Mouse (Mus musculus): Measurements from ENCODE around the gene Hes2.

Gene Hes2

GRCm38 (mm10) chr4:152160748-152161147 is 2.1 kb downstream of the Hes2 start:
- no peak for DNase-seq (ENCODE audit: low spot score)

DNA sequence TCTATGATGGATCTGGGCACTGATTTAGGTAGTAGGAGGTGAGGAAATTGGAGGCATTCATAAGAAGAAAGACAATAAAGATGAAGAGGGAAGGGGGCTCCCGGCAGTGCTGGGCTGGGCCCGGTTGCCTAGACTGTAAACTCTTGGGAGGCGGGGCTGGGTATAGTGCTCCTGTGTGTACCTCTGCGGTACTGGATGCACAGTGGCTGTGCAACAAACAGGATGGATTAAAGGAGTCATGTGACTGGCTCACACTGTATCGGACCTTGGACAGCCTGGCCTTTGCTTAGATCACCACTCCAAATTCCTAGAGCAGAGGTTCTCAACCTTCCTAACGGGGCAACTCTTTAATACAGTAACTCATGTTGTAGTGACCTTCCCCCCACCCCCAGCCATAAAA is 2.9 kb downstream of the Hes2 start:
- DNase-seq (ENCODE audit: low spot score) = no peak

- no peak for DNase-seq (ENCODE audit: low spot score)
Measured at GRCm38 (mm10) chr4:152162748-152163147, 4.1 kb downstream of the Hes2 start.

DNA sequence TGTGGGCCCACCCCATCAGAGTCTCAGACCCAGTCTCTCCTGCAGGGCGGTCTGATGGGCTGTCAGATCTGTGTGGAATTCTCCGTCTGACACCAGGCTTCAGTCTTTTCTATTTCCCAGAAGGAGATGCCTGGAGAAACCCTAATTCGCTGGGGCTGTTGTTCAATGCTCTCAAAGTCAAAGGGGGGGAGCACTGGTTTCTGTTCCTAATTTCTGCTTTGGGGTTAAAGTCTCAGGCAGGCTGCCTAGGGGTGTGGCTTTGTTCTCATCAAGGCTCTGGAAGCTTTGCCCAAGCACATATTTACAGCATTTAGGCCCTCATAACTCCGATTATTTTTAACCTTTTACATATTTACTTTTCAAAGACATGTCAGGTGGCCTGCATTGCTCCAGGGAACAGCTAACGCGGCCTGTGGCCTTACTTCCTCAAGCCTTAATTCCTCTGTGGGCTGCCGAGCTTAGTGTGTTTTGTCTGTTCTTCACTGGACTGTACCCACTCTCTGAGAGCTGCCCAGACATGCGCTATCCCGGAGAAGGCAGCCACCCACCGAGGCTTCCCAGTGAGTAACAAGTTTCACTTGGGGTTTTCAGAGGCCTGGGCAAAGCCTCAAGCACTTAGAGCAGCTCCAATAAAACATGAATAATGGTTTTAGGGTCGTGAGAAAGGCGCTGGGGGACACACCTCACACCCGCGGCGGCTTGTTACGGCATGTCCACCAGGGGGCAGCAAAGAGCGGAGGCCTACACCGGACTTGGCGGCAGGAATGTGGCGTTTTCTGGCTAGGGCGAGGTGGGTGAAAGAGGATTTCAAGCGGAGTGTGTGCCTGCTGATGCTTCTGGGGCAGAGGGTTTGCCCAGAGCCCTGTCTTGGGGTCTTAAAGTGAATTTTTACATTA is 6.6 kb downstream of the Hes2 start:
- peak; percentile 77 for DNase-seq (ENCODE audit: low spot score)

GRCm38 (mm10) chr4:152168052-152168451 is 9.4 kb downstream of the Hes2 start:
- no peak for DNase-seq (ENCODE audit: low spot score)

GRCm38 (mm10) chr4:152169103-152169502 is 10.4 kb downstream of the Hes2 start:
- DNase-seq (ENCODE audit: low spot score) = no peak

DNA sequence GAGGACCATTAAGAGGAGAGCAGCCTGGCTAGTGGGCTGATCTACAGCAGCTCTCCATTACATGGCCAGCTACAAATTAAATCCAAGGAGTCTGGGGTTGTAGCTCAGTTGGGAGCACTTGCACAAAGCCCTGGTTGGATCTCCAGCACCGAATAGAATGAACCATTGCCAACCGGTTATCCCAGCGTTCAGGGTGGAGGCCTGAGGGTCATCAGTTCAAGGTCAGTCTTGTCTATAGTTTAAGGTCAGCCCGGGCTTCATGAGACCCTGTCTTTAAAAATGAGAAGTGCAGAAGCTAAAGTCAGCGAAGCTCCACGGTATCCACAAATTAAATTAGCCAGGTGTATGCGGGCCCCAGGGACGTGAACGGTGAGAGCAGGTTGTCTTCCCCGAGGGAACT is 11.6 kb downstream of the Hes2 start:
- no peak for DNase-seq (ENCODE audit: low spot score)

GRCm38 (mm10) chr4:152171543-152171942 is 12.9 kb downstream of the Hes2 start:
- DNase-seq (ENCODE audit: low spot score) = no peak

DNA sequence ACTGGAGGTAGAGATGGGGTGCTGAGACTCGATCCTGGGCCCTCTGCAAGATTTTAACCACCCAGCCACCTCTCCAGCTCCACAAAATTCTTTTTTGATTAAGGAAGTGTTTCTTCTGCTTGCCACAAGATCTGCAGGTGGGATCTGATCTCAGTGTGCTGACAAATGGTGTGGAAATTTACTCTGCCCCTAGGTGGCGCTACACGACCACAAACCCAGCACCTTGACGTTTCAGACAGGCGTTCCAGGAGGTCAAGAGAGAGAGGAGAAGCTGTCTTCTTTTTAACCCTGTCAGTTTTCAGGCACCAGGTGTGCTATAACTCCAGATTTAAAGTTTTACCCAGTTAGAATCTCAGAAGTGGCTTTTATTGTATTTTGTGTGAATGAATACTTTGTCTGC is 14.4 kb downstream of the Hes2 start:
- peak; percentile 89 for DNase-seq (ENCODE audit: low spot score)

DNA sequence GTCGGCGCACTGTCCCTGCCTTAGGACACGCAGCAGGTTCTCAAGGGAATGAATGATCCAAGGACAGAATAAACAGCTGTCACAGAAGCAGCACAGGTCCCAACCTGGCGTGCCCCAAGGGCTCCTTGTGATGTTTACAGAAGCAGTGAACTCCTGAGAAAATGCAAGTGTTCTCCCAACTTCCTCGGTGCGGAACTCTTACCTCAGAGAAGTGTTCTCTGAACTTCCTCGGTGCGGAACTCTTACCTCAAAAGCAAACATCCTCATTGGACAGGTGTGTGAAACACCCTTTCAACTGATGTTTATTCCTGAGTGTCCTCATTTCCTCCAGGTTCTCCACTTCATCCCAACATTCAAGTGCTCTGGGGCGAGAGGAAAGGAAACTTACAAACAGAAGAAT is 15.3 kb downstream of the Hes2 start:
- DNase-seq (ENCODE audit: low spot score) = no peak

DNA sequence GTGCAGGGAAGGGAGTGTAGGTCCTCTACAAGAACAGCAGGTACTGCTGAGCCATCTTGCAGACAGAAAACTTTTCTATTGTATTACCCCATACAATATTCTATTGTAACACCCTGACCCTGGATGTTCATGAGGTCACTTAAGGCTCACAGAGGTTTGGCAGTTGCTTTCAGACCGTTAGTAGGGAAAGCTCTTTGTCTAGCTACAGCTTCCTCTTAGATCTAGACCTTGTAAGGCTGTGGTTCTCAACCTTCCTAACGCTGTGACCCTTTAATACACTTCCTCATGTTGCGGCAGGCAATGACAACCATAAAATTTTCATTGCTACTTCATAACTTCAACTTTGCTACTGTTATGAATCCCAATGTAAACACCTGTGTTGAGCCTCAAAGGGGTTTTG is 18.0 kb downstream of the Hes2 start:
- DNase-seq (ENCODE audit: low spot score) = no peak

- no peak for DNase-seq (ENCODE audit: low spot score)
Measured at GRCm38 (mm10) chr4:152177174-152177536, 18.5 kb downstream of the Hes2 start.

GRCm38 (mm10) chr4:152177537-152178343 is 19.1 kb downstream of the Hes2 start, which contains the start of gene Acot7:
Gene Acot7, plus strand, starts transcription at chr4:152178134.
- DNase-seq (ENCODE audit: low spot score) = peak; percentile 96

DNA sequence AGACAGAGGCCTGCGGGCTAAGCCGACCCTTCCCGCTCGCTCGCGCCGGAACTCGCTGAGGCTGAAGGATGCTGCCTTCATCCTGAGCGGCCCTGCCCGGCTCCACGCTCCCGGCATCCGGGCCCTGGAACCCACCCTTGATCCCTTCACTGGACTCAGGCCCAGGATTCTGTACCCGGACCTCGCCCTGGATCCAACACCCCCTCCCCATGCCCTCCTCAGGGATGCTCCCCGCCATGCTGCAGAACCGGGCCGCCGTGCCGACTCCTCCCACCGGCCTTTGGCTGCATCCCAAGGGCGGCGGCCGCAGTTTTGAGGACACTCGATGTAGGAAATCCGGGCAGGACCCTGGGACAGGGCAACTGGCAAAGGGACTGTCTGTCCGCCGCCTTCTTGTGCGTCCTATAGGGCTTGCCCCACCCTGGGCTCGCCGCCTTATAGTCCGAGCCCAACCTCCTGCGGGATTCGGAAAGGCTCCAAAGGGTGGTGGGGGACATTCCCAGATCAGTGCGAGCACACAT is 19.7 kb downstream of the Hes2 start:
- DNase-seq (ENCODE audit: low spot score) = peak; percentile 54

DNA sequence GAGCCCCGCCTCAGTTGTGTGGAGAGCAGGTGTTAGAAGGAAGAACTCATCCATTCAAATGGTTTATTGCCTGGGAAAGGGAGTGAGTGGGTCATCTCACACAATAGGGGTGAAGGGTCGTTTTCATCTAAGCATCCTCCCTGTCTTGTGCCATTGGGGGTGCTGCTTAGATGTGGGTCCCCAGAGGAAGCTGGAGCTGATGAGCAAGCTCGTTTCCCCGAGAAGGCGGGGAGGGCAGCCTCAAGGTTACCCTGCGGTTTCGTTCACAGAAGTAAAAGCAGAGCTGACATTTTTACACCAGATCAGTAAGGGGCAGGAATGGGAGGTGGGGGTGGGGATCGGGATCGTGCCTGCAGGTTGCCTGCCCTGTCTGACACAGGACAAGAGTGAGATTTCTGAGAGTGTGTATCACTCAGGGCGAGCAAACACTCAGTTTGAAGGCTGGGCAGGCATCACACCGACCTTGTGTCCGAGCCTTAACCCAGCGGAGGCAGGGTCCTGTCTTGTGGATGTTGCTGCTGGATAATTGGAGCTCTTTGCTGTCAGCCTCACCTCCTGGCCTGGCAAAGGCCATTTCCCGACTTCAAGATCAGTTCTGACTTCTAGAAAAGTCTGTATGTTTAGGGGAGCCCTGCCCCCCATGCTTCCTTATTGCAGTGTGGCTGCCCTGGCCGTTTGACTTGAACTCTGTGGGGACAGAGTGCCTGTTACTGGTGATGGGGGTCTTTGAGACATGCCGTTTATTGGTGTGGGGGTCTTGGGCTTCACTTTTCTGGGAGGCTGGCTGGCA is 20.4 kb downstream of the Hes2 start:
- DNase-seq (ENCODE audit: low spot score) = no peak

GRCm38 (mm10) chr4:152179946-152180660 is 21.4 kb downstream of the Hes2 start:
- DNase-seq (ENCODE audit: low spot score) = no peak

DNA sequence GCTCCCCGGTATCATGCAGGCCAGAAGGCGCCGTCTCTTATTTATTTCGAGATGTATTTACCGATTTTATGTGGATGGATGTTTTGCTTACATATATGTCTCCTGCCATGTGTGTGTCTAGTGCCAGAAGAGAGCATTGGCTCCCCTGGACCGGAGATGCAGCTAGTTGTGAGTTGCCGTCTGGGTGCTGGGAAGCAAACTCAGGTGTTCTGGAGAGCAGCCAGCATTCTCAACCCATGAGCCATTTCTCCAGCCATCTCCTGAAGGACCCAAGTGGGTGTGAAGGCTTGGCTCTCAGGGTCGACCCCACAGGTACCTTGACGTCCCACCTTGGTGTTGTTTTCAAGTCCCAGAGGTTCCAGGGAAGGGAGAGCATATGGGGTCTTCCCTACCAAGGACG is 23.5 kb downstream of the Hes2 start:
- no peak for DNase-seq (ENCODE audit: low spot score)

- DNase-seq (ENCODE audit: low spot score) = no peak
Measured at GRCm38 (mm10) chr4:152184353-152185035, 25.8 kb downstream of the Hes2 start.

DNA sequence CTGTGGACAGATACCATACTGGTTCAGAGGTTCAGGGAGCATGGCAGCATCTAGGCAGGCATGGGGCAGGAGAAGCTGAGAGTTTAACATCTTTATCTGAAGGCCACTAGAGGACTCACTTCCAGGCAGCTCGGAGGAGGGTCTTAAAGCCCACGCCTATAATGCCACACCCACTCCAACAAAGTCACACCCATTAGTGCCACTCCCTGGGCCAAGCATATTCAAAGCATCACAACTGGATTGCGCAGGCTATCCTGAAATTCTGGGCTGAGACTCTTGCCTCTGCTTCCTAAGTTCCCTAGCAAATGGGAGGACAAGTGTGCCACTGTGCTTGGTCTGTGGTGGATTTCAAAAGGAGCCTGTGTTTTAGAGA is 26.5 kb downstream of the Hes2 start:
- peak; percentile 80 for DNase-seq (ENCODE audit: low spot score)

DNA sequence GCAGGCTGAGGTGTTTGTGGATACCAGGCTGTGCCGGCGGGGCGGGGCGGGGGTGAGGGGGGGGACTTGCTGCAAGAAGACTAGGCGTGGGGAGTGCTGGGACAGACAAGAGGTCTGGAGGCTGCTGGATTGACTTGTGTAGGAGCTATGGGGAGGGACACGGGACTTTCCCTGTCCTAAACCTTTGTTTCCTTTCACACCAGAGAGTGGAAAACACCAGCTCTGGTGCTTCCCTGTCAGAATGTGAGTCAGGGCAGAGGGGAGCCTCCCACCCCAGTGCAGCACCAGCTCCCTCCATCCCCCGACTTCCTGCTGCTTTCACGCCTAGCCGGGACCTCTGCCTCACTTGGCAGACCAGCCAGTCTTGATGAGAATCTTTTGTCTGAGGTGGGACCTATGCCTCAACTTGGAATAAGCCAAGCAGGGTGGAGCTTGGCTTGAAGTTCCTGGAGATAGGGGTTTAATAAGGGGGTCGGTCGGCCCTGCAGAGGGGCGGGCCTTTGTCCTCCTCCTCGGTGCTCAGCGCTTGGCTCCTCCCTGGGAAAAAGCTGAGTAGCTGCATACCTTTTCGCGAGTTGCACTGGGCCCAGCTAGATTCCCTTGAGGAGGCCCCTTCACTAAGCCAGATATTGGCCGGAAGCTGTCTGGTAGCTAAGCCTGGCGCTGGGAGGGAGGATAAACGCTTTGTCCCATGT is 27.0 kb downstream of the Hes2 start:
- DNase-seq (ENCODE audit: low spot score) = peak; percentile 67

Data from embryo, embryonic 10 days (tissue).